Mouse (Mus musculus) liver, embryonic 14.5 days (tissue): ENCODE measurements at regions not wholly inside any gene's neighbourhood (a gene's known extent, or its start where the extent isn't known, plus 50 kb on each side); places are given as distances from the start of the nearest gene placed in this dataset.

Source experiments
- CTCF ChIP-seq: IDR thresholded peaks from 2 replicates; pipeline ENCODE4 v1.5.1; 2016; ENCODE audit warnings: antibody characterized with exemption, low read depth, control low read depth
- EP300 ChIP-seq: IDR thresholded peaks from 2 replicates; pipeline ENCODE4 v1.6.1; 2016; ENCODE audit warnings: antibody characterized with exemption, low read depth

GRCm38 (mm10) chr15:71243539-71243938, 2590.8 kb upstream of the Gm6569 start:
- TF ChIP-seq EP300 (no peak), CTCF (no peak)
